In the genomic region with DNA sequence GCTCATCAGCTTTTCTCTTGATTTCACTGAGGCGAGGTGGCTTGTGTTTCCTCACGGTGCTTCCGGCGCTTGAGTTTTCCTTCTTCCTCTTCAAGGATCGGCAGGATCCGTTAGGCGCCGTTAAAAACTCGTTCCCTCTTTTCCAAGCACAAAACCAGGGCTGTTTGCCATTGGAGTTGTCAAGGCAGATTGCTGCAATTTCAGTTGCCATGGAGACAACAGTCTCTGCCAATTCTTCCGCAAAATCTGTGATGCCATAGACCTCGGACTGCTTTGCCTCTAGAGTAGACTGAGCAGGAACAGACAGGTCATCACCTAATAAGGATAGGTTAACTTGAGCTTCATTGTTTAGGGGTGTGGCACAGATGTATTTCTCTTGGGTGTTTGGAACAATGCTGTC, we compare ENCODE assay signal across 8 mouse cellular contexts.
DNase-seq lines count a peak whose midpoint lies in the region; ATAC-seq lines count a peak whose summit lies in the region.

No protein-coding gene starts in this region.

- no peaks in the 10 kb centered on the region for H3K36me3 ChIP-seq in forebrain, embryonic 13.5 days (ENCODE audit: poor library complexity, severe bottlenecking)
- no peaks in the 10 kb centered on the region for H3K36me3 ChIP-seq in forebrain, embryonic 10.5 days (replicated peaks)

- no peaks in the 10 kb centered on the region for H3K27me3 ChIP-seq in forebrain, embryonic 13.5 days
- no peaks in the 10 kb centered on the region for H3K27me3 ChIP-seq in forebrain, embryonic 10.5 days (ENCODE audit: poor library complexity, severe bottlenecking)

- H3K9ac ChIP-seq in forebrain, embryonic 13.5 days: no peak overlapping the region

- WGBS in forebrain, embryonic 13.5 days: 59% methylated on average over 11 of the region's 11 CpGs
- 90% methylated on average over 11 of the region's 11 CpGs for WGBS in forebrain, embryonic 10.5 days

- no peak overlapping the region for H3K4me3 ChIP-seq in forebrain, embryonic 13.5 days
- H3K4me3 ChIP-seq in forebrain, embryonic 10.5 days: no peak overlapping the region

- no peaks in the 10 kb centered on the region for H3K9me3 ChIP-seq in forebrain, embryonic 13.5 days (replicated peaks)
- no peaks in the 10 kb centered on the region for H3K9me3 ChIP-seq in forebrain, embryonic 10.5 days

- peaks cover 3% of the 10 kb centered on the region; the same call in 1 of the 2 replicates for H3K4me1 ChIP-seq in forebrain, embryonic 13.5 days
- 0 out of 2 replicates have a peak, but pooled peaks cover 3% of the 10 kb centered on the region for H3K4me1 ChIP-seq in forebrain, embryonic 10.5 days

- peak; percentile 92 for ATAC-seq in forebrain, embryonic 13.5 days

- H3K27ac ChIP-seq in forebrain, embryonic 13.5 days: peak overlapping the region; percentile 57
- no peak overlapping the region for H3K27ac ChIP-seq in forebrain, embryonic 10.5 days

- no peak overlapping the region for H3K4me2 ChIP-seq in forebrain, embryonic 13.5 days

- no peak for DNase-seq in forebrain, embryonic 10.5 days (ENCODE audit: extremely low spot score, low spot score)
- peak; percentile 83 for DNase-seq in brain, embryonic 18.5 days (ENCODE audit: low read depth, low spot score)
- DNase-seq in frontal cortex, postnatal 10 days (ENCODE audit: low spot score in 2 of 2): peak; percentile 52 to 66
- DNase-seq in left cerebral cortex, adult 8-10 months (ENCODE audit: low spot score in 2 of 2): peak; percentile 25 to 64
- DNase-seq in embryo, embryonic 11 days: no peak
- DNase-seq in thymus, postnatal 25 days: no peak
- no peak for DNase-seq in thymus, postnatal 4 days

Comparison
In these comparisons a context has a peak if more than half of its experiments do, and no peak if none do; other contexts are left out.
1. DNase-seq: peak in brain, embryonic 18.5 days (single experiment), frontal cortex, postnatal 10 days (2 of 2) and left cerebral cortex, adult 8-10 months (2 of 2); none in forebrain, embryonic 10.5 days (single experiment), embryo, embryonic 11 days (single experiment), thymus, postnatal 25 days (single experiment) and thymus, postnatal 4 days (single experiment).